Mouse (Mus musculus): ENCODE data around the gene Prkcg.
"Not testable (repeated sequence)": the region's sequence is repeated elsewhere in the genome, so short reads cannot be mapped to it uniquely, and the experiment has no call there.

Gene Prkcg

DNA sequence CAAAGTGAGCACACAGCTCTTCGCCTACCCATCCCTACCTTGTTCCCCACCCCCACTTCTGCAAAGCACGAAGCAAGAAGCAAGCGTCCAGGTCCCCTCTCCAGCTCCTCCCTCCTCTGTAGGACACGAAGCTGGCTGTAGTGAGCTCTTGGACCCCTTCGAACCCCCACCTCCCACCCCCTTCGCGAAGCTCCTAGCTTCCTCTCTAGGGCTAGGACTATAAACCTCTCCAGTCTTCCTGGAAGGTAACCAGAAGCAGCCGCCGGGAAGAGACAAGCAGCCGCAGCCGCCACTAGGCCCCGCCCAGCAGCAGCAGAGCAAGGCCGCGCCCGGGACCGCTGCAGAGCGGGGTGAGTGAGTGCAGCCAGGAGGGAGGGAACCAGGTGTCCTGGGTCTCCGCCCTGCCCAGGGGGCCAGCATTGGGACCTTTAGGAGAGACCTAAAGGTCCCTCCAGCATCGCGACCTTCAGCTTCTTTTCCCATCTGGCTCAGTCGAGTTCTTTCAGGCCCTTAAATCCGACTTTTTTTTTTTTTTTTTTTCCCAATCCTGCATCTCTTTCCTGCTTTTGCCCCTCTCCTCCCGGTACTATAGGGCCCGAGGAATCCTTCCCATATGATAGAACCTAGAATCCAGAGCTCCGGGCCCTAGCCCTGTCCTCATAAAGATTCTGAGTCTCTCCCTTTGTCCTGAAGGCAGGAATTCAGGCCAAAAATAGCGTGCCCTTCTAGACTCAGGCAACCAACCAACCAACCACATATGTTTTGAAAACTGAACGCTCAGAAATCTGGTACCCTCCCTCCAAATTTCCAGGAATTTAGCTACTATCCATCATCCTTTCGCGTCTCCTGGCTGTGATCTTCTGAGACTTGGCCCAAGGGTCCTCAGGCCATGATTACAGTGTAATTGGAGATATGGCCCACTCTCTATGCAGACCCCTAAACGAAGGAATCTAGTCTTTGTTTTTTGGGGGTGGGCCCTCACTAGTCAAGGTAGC, at the start of gene Prkcg, which contains the start of gene Myadm:
Prkcg (plus strand) TSS at position 204 of the 995 bp plus-strand sequence.
Myadm (plus strand) TSS at position 105 of the 995 bp plus-strand sequence.
- peak; percentile 63 for DNase-seq

DNA sequence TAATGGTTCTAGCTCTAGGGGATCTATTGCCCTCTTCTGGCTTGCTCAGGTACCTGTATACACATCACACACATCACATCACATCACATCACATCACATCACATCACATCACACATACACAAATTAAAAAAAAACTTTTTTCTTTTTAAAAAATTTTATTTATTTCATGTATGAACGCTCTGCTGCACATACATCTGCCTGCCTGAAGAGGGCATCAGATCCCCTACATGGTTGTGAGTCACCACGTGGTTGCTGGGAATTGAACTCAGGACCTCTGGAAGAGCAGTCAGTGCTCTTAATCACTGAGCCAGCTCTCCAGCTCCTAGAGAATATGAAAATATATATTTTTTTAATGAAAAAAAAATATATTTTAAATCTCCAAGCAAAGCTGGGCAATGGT, 49.8 kb upstream of the Prkcg start:
- no peak for DNase-seq

DNA sequence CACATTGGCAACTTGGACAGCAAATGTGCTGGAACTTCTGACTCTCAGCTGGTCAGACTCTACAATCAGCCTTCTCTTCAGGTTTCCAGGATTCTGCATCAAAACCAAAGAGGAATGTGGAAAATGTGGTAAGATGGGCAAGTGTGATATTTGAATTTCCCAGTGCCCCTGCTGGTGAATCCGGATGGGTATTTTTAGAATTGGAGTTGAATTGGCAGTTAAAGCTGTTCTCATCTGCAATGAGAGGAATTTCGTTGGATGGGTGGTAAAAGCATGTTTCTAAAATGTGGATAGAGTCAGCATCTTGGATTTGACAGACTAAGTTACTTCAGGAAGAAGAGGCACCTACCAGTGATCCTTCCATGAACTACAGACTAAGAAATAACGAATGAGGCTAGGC, 28.3 kb upstream of the Prkcg start:
- DNase-seq: no peak

DNA sequence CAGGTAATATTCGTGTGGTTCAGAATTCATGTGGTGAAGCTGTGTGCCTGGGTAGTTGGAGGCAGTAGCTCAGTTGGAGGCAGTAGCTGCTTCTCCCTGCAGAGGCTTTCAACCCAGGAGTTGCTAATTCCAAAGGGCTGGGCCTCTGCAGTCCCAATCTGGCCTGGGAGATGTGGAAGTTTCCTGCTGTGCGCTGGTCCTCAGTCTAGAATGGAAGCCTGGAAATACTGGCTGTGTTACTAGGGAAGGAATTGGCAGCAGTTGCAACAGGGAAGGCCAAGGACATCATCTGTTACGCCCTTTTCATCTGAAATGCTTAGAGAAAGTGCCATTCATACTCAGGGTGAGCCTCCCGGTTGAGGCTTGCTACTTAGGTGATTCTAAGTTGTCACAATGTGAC, 27.5 kb upstream of the Prkcg start:
- DNase-seq: no peak

DNA sequence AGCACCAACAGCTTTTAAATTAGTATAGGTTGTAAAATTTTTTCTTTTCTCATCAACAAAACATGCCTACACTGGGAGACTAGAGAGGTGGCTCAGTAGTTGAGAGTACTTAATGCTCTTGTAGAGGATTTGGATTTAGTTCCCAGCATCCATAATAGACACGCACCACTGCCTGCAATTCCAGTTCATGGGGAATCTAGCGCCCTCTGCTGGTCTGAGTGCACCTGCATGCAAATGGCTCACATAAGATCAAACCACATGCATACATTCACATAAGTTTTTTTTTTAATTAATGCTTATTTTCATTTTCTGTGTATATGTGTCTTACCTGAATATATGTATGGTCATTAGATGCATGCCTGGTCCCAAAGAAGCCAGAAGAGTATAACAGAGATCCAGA, 26.2 kb upstream of the Prkcg start:
- peak; percentile 37 for DNase-seq

DNA sequence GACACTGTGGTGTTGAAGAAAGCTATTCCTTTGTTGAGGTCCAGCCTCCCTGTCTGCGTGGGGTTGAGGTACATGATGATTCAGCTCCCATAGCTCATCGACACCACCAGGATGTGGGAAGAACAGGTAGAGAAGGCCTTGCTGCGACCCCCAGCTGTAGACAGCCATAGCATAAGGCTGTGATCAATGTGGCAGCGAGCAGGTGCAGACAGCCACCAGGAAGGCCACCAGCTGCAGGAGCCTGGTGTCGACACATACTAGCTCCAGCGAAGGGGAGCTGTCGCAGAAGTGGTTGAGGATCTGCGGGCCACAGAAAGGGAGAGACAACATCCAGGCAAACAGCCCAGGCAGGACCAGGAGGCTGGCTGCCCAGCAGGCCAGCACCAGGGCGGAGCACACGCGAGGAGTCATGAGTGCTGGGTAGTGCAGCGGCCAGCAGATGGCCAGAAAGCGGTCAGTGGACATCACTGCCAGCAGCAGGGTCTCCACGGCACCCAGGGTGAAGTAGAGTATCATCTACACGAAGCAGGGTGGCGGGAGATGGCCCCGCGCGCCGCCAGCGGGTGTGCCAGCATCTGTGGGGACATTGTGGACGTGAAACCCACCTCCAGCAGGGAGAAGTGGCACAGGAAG, 24.5 kb upstream of the Prkcg start:
- DNase-seq: no peak

DNA sequence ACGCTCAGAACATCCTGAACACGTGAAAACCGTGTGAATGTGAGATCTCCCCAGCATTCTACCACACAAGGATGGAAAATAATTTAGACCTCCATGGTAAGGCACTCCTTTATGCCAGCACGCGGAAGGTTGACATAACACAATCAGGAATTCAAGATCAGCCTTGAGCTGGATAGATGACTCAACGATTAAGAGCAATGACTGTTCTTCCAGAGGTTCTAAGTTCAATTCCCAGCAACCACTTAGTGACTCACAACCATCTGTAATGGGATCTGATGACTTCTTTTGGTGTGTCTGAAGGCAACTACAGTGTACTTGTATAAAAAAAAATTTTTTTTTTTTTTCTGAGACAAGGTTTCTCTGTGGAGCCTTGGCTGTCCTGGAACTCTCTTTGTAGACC, 23.7 kb upstream of the Prkcg start:
- DNase-seq: no peak

DNA sequence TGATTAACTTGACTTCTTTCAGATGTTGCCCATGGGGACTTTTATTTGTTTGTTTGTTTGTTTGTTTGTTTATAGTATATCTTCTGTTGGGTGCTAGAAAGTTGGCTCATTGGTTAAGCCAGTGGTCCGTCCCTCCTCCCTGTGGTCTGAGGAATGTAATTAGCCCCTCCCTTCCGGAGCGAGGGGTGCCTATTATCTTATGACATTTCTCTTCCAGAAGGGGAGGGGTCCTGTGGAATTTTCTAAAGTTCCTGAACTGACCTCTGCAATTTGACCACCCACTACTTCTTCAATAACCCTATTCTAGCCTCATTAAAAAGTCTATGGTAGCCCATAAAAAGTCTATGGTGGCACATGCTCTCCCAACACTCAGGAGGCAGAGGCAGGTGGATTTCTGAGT, 21.7 kb upstream of the Prkcg start:
- DNase-seq: no peak

DNA sequence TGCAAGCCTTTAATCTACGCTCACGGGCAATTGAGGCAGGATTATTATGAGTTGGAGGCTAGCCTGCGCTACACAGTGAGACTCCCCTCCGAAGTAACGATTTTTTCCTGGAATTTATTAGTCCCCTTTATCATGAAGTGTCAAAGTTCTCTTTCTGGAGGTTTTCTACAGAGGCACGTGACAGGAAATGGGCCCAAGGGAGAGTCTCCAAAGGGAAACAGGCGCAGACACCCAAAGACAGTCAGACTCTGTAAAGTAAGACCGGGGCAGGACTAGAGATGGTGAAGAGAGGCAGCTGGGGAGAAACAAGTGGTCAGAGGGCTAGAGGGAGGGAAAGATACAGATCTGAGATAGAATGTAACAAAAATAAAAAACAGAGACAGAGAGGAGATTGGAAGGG, 21.1 kb upstream of the Prkcg start:
- DNase-seq: no peak

DNA sequence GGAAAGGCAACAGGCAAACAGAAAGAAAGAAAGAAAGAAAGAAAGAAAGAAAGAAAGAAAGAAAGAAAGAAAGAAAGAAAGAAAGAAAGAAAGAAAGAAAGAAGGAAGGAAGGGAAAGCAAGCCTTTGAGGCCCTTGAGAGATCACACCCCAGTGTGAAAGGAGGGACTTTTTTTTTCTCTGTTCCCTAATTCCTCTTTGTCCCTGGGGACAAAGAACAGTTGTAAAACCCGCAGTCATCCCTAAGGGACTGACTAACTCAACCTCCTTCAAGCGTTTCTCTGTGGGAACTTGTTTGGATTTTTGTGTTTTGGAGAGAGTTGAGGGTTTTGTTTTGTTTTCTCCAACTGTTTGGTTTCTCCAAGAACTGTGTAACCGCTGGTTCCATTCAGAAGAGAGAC, 20.7 kb upstream of the Prkcg start:
- DNase-seq: no peak

DNA sequence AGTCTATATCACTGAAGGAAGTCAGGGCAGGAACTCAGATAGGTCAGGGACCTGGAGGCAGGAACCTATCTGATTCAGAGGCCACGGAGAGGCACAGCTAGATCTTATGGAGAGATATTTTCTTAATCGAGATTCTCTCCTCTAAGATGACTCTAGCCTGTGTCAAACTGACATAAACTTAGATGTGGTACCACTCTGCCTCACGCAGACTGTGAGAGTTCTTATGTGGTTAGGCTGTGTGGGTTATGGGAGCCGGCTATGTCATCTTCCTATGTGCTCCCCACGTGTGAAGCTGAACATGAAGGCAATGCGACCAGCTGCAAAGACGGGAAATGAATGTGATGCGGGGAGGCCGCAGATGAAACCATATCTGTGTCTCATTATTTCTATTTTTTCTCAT, 16.8 kb upstream of the Prkcg start:
- DNase-seq: no peak

DNA sequence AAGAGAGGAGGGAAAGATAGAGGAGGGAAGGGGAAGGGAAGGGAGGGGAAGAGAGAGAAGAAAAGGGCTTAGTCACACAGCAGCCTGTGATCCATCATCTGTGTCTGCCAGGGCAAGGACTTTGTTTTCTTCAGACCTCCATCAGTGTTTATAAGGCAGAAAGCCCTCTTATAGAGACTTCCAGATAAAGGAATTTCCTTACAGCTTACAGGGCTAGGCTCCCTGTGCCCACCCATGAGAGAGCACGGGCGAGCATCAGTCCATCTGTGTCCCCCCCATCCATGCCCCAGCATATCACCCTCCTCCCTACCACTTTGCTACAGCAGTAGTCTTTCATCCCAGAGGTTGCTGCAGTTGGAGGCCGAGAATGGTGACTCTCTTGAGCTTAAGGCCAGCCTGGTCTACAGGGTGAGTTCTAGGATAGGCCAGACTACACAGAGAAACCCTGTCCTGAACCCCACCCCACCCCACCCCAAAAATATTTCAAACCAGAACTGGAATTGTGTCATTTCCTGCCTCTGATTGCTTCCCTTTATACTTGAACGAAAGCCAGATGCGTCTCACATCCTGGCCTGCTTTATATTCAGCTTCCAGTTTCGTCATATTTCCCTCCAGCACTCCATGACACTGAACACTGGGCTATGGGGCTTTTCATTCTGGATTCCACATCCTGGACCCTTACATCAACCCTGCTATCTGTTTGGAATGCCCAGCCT, 13.4 kb upstream of the Prkcg start:
- peak; percentile 43 for DNase-seq

DNA sequence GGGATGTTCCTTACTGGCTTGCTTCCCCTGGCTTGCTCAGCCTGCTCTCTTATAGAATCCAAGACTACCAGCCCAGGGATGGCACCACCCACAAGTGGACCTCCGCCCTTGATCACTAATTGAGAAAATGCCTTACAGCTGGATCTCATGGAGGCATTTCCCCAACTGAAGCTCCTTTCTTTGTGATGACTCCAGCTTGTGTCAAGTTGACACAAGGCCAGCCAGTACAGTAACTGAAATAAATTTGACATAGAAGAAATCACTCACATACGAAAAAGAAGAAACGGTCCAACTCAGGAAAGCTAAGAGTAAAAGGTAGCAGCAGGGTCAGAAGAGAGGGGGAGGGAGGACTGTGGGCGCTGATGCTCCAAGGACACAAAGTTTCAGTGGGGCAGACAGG, 12.2 kb upstream of the Prkcg start:
- DNase-seq: not testable (repeated sequence)

DNA sequence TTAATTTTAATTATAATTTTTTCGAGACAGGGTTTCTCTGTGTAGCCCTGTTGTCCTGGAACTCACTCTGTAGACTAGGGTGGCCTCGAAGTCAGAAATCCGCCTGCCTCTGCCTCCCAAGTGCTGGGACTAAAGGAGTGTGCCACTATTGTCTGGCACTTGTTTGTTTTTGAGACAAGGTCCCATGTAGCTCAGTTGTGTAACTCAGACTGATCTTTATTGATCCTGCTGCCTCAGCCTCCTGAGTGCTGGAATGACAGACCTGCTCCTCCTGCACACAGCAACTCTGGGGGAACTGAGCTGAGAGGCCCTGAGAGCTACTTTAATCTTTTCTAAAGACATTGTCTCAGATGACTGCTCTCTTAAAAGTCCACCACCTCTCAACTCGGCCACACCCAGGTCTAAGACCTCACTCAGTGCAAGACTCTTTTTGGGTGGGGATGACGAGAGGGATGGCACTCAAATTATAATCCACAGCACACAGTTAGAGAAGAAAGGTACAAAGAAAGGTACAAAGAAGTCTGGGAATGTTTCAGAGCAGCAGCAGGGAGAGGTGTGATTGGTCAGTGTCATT, 8.8 kb upstream of the Prkcg start:
- no peak for DNase-seq

DNA sequence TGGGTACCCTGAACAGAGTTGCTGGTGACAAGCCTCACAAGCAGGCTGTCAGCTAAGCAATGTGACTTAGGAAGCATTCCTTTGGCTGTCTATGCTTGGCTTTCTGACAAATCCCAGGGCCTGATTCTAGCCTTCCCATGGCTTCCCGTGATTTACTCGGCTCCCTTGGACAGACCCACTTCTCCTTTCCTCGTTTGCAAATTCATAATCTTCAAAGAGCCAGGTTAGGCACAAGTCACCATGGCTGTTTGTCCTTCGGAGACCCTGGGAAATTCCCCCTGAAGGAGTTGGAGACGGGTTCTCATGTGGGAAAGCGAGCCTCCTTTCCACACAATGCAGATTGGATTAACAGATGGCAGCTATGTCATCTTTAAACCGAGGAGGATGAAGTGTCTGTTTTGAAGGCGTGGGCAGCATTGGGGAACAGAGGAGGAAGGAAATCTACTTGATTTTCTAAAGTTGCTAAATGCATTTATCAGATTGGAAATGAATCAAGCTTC, 8.3 kb upstream of the Prkcg start:
- no peak for DNase-seq

DNA sequence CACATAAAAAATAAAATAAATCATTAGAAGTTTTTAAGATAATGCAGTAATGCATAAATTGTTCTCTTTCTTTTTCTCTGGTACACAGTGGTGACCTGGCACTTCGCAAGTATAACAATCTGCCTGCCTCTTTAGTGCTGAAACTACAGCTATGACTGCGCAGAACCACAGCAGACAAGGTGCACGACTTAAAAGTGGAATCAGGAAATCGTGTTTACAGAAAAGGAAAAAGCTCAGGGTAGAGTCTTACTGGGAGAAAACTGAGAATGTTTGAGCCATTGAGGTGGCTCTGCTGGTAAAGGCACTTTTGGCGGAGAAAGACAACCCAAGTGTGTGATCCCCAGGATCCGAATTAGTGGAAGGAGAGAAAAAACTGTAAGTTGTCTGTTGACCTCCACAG, 7.2 kb upstream of the Prkcg start:
- DNase-seq: no peak

DNA sequence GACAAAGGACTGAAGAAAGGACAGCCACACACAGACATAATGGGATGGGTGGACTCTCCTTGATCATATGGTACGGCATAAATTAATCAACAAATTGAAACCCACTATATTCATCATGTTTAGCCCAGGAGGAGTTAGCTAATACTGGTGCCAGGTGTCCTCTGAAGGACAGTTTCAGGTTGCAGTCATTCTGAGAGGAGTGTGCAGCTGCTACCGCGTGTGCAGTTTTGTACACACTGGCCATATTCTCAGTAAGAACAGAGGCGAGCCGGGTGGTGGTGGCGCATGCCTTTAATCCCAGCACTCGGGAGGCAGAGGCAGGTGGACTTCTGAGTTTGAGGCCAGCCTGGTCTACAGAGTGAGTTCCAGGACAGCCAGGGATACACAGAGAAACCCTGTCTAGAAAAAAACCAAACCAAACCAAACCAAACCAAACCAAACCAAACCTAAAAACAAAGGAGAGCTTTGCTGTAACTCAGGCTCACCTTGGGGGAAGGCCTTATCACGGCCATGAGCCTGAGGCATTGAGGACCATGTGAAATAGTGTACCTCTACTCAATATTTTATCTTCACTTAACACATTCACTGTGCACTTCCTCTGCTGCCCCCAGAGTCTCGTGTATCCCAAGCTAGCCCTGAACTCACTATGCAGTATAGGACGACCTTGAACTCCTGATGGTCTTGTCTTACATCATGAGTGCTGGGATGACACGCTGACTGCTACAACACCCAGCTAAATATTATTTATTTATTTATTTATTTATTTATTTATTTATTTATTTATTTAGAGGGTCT, 5.7 kb upstream of the Prkcg start:
- DNase-seq: no peak

DNA sequence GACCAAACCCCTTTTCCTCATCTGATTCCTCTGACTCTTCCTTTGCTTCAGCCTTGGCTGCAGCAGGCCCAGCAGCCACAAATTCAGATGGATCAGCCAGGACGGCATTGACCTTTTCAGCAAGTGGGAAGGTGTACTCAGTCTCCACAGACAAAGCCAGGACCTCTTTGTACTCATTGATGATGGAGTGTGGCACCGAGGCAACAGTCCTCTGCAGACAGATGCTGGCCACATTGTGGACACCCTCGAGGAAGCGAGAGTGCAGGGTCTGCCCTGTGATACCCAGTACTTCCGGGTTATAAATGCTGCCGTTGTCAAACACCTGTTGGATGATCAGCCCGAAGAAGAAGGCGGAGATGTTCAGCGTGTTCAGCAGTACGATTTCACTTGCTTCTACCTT, 4.4 kb upstream of the Prkcg start:
- DNase-seq: no peak

DNA sequence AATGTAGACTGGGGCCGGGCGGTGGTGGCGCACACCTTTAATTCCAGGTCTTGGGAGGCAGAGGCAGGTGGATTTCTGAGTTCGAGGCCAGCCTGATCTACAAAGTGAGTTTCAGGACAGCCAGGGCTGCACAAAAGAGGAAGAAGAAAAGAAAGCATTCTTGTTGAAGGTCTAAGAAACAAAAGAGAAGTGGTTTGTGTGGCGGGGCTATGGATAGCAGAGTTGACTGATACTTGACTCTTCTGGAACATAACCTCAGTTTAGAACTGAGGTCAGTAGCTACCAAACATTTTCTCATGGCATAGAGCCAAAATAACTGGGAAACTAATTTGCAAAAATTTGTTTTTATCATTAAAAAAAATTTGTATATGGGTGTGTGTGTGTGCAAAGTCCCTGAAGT, 2.9 kb upstream of the Prkcg start:
- no peak for DNase-seq

DNA sequence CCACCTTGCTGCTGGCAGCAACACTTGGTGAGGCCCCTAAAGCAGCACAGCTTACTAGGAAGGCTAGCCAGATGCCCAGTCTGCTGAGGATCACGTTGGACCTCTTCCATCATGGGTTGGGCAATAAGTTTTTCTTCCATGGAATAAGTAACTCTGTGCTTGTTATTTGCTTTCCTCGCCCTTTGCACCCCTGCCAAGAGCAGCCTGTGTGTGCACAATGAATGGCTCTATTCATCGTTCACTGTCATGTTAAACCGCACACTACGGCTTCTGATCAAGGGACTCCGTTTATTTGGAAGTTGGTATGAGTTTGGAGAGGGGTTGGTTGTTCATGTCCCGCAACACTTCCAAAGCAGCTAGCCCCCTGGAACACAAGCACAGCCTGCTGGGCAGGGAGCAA, 1.8 kb upstream of the Prkcg start:
- no peak for DNase-seq

DNA sequence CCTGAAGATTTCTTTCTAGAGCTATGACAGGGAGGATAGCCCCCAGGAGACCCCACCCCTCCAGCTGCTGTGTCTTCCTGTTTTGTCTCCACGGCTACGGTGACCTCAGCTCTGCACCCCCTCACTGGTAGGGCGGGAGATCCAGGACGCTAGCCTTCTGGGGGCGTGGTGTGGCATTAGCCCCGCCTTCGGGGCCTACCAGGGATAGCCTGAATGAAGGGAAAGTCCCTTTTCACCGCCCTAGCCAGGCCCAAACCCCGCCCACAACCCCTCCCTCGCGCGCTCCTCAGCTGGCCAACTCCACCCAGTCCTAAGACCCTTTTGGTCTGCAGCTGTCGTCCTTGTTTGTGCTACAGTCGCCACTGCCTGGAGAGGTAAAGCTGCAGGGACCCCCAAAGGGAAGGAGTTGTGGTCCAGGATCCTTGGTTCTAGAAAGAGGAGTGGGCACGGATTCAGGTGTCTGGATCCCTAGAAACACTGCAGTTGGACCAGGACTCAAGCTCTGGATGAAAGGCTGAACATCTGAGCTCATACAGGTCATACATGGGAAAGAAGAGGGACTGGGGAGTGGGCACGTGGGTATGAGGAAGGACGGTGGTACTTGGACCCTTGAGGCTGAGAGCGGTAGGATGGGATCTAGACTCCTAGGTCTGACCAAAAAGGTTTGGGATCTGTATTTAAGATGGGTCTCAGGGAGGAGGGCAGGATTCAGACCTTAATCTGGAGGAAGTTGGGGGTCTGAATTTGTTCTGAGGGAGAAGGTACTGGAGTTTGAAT, 1.5 kb downstream of the Prkcg start:
- DNase-seq: peak; percentile 95
